ENCODE assay signal across 10 mouse cellular contexts in the genomic region with DNA sequence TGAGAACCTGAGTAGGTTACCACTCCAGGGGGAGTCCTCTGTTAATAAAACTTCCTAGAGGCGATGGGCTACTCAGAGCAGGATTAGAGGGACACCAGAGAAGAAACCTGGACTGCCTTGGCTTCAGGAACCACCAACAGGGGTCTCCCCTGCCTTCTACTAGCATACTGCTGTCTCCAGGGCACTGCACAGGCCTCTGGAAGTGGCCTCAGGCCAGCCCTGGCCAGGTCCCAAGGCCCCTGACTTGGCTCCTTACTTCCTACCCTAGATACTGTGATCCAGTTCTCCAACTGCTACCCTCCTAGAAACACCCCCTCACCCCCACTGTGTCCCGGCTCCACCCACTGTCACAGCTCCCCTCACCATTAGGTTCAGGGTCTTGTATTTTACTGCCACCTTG. TPM values are rescaled to one million over a fixed set of nuclear protein-coding genes. Genes with fewer than 3 reads are reported as not detected.
A peak's percentile ranks its signal among the peaks of the same experiment; 100 is the strongest.
DNase-seq lines count a peak whose midpoint lies in the region; ATAC-seq lines count a peak whose summit lies in the region.
"Had no signal": no experiment of that assay in that cellular context is flagged by ENCODE, and none has a peak within 500 bp of the region (broad histone marks: within the 10 kb centered on the region; RNA-seq: fewer than 3 reads in every experiment).

No protein-coding gene starts in this region.

- peaks cover 53% of the 10 kb centered on the region for H3K36me3 ChIP-seq in intestine, embryonic 15.5 days
- H3K36me3 ChIP-seq in intestine, embryonic 16.5 days (ENCODE audit: control insufficient read depth, insufficient read depth, low read length), result peaks cover 10% of the 10 kb centered on the region

- H3K27me3 ChIP-seq in intestine, embryonic 15.5 days (replicated peaks), result no peaks in the 10 kb centered on the region
- no peaks in the 10 kb centered on the region for H3K27me3 ChIP-seq in intestine, embryonic 16.5 days (replicated peaks; ENCODE audit: control insufficient read depth, insufficient read depth, low read length)
- H3K27me3 ChIP-seq: embryonic facial prominence, embryonic 15.5 days; Patski had no signal

- 70% methylated on average over 2 of the region's 2 CpGs for WGBS in intestine, embryonic 15.5 days
- 85% methylated on average over 2 of the region's 2 CpGs for WGBS in intestine, embryonic 16.5 days

- H3K4me3 ChIP-seq in intestine, embryonic 15.5 days (replicated peaks), result no peak overlapping the region
- no peak overlapping the region for H3K4me3 ChIP-seq in intestine, embryonic 16.5 days (ENCODE audit: low read length)
- H3K4me3 ChIP-seq: embryonic facial prominence, embryonic 15.5 days had no signal

- ATAC-seq in intestine, embryonic 15.5 days, result 0 out of 2 replicates have a peak, but pooled peaks have one; percentile 21
- no peak for ATAC-seq in intestine, embryonic 16.5 days
- ATAC-seq: Patski had no signal

- H3K9me3 ChIP-seq in intestine, embryonic 15.5 days, result no peaks in the 10 kb centered on the region
- H3K9me3 ChIP-seq in intestine, embryonic 16.5 days (ENCODE audit: control insufficient read depth, low read length), result no peaks in the 10 kb centered on the region
- H3K9me3 ChIP-seq: embryonic facial prominence, embryonic 15.5 days had no signal

- no peak overlapping the region for H3K9ac ChIP-seq in intestine, embryonic 15.5 days
- H3K9ac ChIP-seq in intestine, embryonic 16.5 days (ENCODE audit: low read depth, low read length), result no peak overlapping the region
- H3K9ac ChIP-seq: embryonic facial prominence, embryonic 15.5 days had no signal

- H3K4me1 ChIP-seq in intestine, embryonic 15.5 days (replicated peaks), result peaks cover 3% of the 10 kb centered on the region
- H3K4me1 ChIP-seq in intestine, embryonic 16.5 days (ENCODE audit: control insufficient read depth, insufficient read depth, low read length), result no peaks in the 10 kb centered on the region; the same call in 1 of the 2 replicates

- DNase-seq in NIH3T3 (ENCODE audit: low read depth), result peak; percentile 67
- DNase-seq in cerebellum, postnatal 36 days, result peak; percentile 41 to 53
- peak; percentile 64 to 73 for DNase-seq in kidney, postnatal 36 days
- DNase-seq in thymus, postnatal 36 days, result no peak
- DNase-seq in Muller cell, postnatal 12 days (ENCODE audit: inconsistent ontology term), result no peak
- DNase-seq in urinary bladder, postnatal 10 days (ENCODE audit: low spot score), result no peak

- no peak overlapping the region for H3K4me2 ChIP-seq in intestine, embryonic 15.5 days (replicated peaks)
- no peak overlapping the region for H3K4me2 ChIP-seq in intestine, embryonic 16.5 days (ENCODE audit: low read depth, low read length)
- H3K4me2 ChIP-seq: embryonic facial prominence, embryonic 15.5 days had no signal

- no peak overlapping the region for H3K27ac ChIP-seq in intestine, embryonic 15.5 days
- no peak overlapping the region for H3K27ac ChIP-seq in intestine, embryonic 16.5 days (ENCODE audit: low read length)
- H3K27ac ChIP-seq: embryonic facial prominence, embryonic 15.5 days had no signal

RNA-seq across cellular contexts. Expression of a gene that starts 23.0 kb away (rescaled TPM):
- polyA plus RNA-seq in intestine, embryonic 15.5 days (2015; fragmentation: Nextera tagmentation; extraction: Ambion mirVana), result 14.7 and 17.5 TPM in 2 replicates
- polyA plus RNA-seq in intestine, embryonic 16.5 days (2015; fragmentation: Nextera tagmentation; extraction: Ambion mirVana), result 5.4 and 6.5 TPM in 2 replicates

Comparison
In these comparisons a context has a peak if more than half of its experiments do, and no peak if none do; other contexts are left out.
1. DNase-seq: peak in NIH3T3 (single experiment), cerebellum, postnatal 36 days (2 of 2) and kidney, postnatal 36 days (2 of 2); none in thymus, postnatal 36 days (0 of 2), Muller cell, postnatal 12 days (single experiment) and urinary bladder, postnatal 10 days (single experiment).